Mouse (Mus musculus) gastrocnemius, adult 18-20 months (tissue): Measurements from ENCODE around the gene Zfp467. TPM values are rescaled to one million over a fixed set of nuclear protein-coding genes. Genes with fewer than 3 reads are reported as not detected.

Experiments
- DNase-seq: peaks from one replicate; pipeline ENCODE4 v3.0.0; 2021; ENCODE audit warnings: low spot score
- microRNA-seq: library from miRNA; unstranded; fragments of <30 nt; microRNA quantifications from one replicate; pipeline ENCODE4 v1.2.0, GENCODE M21; 2021
- total RNA-seq, 2 experiments: library from RNA; stranded (reverse); gene quantifications; 2 replicates each; pipeline ENCODE4 v1.2.3; 2021

Gene Zfp467
- total RNA-seq, 2 experiments from 2014 or later = 50.1 to 57.1 TPM

- DNase-seq = no peak
Observed at GRCm38 (mm10) chr6:48412147-48412546, 33.5 kb downstream of the Zfp467 start.

GRCm38 (mm10) chr6:48411193-48412092 is 34.2 kb downstream of the Zfp467 start:
- peak; percentile 64 for DNase-seq

GRCm38 (mm10) chr6:48410551-48410950 is 35.1 kb downstream of the Zfp467 start:
- peak; percentile 78 for DNase-seq

- no peak for DNase-seq
Observed at GRCm38 (mm10) chr6:48409726-48410343, 35.8 kb downstream of the Zfp467 start.

GRCm38 (mm10) chr6:48404071-48404470 is 41.6 kb downstream of the Zfp467 start:
- DNase-seq = no peak

GRCm38 (mm10) chr6:48399906-48400305 is 45.7 kb downstream of the Zfp467 start:
- no peak for DNase-seq

GRCm38 (mm10) chr6:48397336-48397735 is 48.3 kb downstream of the Zfp467 start:
- peak; percentile 72 for DNase-seq

GRCm38 (mm10) chr6:48396686-48397085 is 48.9 kb downstream of the Zfp467 start:
- DNase-seq = no peak

GRCm38 (mm10) chr6:48396008-48396595 is 49.5 kb downstream of the Zfp467 start:
- DNase-seq = no peak

- DNase-seq = peak; percentile 86
Observed at GRCm38 (mm10) chr6:48395105-48396007, 50.3 kb downstream of the Zfp467 start, which contains the start of gene Krba1. Gene Krba1 (plus strand): TSS chr6:48395586.

- DNase-seq = no peak
Observed at GRCm38 (mm10) chr6:48393811-48394210, 51.8 kb downstream of the Zfp467 start.

- DNase-seq = no peak
Observed at GRCm38 (mm10) chr6:48388221-48388620, 57.4 kb downstream of the Zfp467 start.

Small RNA genes lying within 50 kb of the gene (microRNA-seq; reads per million reads assigned to microRNA genes)
- not detected for gene Gm24325

Other genes with a start within 250 kb of the Zfp467 start
- 10 to 100 TPM; 15.9 to 18.3 TPM for gene Krba1, start 50.2 kb downstream of the Zfp467 start, total RNA-seq
- under 1 TPM; 0.19 to 0.71 TPM for gene Sspo, start 2.4 kb upstream of the Zfp467 start, total RNA-seq
- 10 to 100 TPM; 38.5 to 46.1 TPM for gene Atp6v0e2, start 91.8 kb upstream of the Zfp467 start, total RNA-seq
- 10 to 100 TPM; 21.1 to 25.5 TPM for gene Lrrc61, start 109.0 kb upstream of the Zfp467 start, total RNA-seq
- 10 to 100 TPM; 14.6 to 24.8 TPM for gene Rarres2, start 127.0 kb upstream of the Zfp467 start, total RNA-seq
- not detected for gene Gm45021, start 143.8 kb upstream of the Zfp467 start, total RNA-seq
- 10 to 100 TPM; 30.6 to 31.9 TPM for gene Repin1, start 148.1 kb upstream of the Zfp467 start, total RNA-seq
- not detected for gene Gm44965, start 148.1 kb upstream of the Zfp467 start, total RNA-seq
- 1 to 10 TPM; 8.8 TPM for gene Zfp775, start 156.2 kb upstream of the Zfp467 start, total RNA-seq
- under 1 TPM; 0.76 to 0.78 TPM for gene AI854703, start 180.9 kb upstream of the Zfp467 start, total RNA-seq
- gene Gimap8, start 201.4 kb upstream of the Zfp467 start, total RNA-seq = 1 to 10 TPM; 1.3 to 2.5 TPM
- 1 to 10 TPM in 1 of 2 experiments, under 1 TPM in 1; 0.59 to 1.2 TPM for gene Gimap9, start 230.3 kb upstream of the Zfp467 start, total RNA-seq
- 1 to 10 TPM; 2.4 to 5.8 TPM for gene Gimap4, start 238.7 kb upstream of the Zfp467 start, total RNA-seq